Mouse (Mus musculus) cerebellum, adult 9-10 months (tissue): ENCODE results near the gene Prl8a9.

Experiments used
- DNase-seq: peaks from one replicate; pipeline ENCODE4 v3.0.0; 2022

Prl8a9 gene

DNA sequence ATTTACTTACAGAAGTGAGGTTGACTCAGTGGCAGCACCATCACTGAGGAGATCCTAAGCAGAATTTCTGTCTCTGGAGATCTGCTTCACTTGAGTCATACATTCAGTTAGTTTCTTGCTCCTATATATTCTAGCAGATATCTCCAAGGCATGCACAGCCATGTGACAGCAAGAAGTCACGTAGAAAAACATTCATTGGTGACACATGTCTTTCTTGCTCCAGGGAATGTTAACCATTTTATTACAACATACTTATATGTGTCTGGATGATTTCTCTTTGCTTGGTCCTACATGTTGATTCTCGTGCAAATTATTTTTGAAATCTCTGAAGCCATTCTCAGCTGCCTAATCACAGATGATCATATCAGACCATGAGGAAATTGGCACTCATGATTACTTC lies at the start of gene Prl8a9:
Gene Prl8a9 (minus strand): TSS at position 101 of the 400 bp plus-strand sequence.
- no peak for DNase-seq

DNA sequence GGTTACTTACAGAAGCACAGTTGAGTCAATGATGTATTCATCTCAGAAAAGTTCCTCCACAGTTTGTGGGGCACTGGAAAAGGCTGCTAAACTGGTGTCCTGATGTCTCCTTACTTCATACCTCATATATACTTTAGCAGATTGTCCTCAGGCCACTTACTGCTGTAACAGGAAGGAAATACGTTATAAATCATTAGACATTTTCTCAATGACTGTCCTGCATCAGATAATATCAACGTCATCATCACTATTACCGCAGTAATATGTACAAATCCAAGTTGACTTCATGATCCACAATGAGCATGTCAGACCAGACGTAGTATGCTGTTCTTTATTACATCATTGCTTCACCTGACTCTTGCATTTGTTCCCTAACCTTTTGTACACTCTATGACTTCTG lies 46.1 kb upstream of the Prl8a9 start, which contains the start of gene Prl7b1:
Gene Prl7b1 (minus strand): TSS at position 101 of the 400 bp plus-strand sequence.
- no peak for DNase-seq

- no peak for DNase-seq
Measured at GRCm38 (mm10) chr13:27582071-27582470, 17.7 kb upstream of the Prl8a9 start, which contains the start of gene Prl8a1. TSS of gene Prl8a1 (minus strand) at chr13:27582171.

DNA sequence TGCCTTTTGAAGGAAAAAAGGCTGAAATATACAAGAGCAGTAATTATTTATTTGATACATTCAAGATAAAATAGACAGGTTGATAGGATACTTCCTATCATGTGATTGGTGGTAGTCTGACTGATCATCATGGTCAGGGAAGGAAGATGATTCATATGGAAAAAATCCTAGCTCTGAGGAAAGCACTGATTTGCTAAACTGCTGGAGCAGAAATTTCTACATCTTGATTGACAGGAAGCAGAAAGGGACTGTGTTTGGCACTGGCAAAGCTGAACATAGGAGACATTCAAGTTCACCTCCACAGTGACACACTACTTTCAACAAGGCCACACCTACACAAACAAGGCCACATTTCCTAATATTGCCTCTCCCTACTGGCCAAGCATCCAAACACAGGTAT lies 11.1 kb downstream of the Prl8a9 start:
- no peak for DNase-seq

DNA sequence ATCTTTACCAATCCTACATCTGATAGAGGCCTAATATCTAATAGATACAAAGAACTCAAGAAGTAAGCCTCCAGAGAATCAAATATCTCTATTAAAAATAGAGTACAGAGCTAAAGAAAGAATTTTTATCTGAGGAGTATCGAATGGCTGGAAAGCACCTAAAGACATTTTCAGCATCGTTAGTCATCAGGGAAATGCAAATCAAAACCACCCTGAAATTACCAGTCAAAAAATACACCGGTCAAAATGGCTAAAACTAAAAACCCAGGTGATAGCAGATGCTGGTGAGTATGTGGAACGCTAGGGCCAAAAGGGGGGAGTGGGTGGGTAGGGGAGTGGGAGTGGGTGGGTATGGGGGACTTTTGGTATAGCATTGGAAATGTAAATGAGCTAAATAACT lies 41.2 kb downstream of the Prl8a9 start:
- no peak for DNase-seq

GRCm38 (mm10) chr13:27513117-27513516 lies 51.3 kb downstream of the Prl8a9 start, which contains the start of gene Prl8a8:
TSS of gene Prl8a8 (minus strand) at chr13:27513217.
- no peak for DNase-seq
